Mouse (Mus musculus) heart, embryonic 16.5 days (tissue): ENCODE data around the gene Slc7a5. TPM values are rescaled to one million over a fixed set of nuclear protein-coding genes. Genes with fewer than 3 reads are reported as not detected.

Experiments used
- ATAC-seq: fragments of 200-750 bp; cut with Nextera tagmentation; replicated peaks from 2 replicates; pipeline ENCODE4 v1.8.0; 2017; ENCODE audit warnings: moderate number of reproducible peaks; ENCODE audit not compliant: insufficient read depth, low FRiP score; ENCODE audit errors: extremely low read depth
- H3K27ac ChIP-seq: fragments of 300-500 bp; sonication (generic); 2 replicates; pipeline ENCODE4 v1.5.1; 2014; ENCODE audit warnings: mild to moderate bottlenecking, low read length, control low read depth, moderate library complexity
- H3K27me3 ChIP-seq: fragments of 300-500 bp; sonication (generic); 2 replicates; pipeline ENCODE4 v1.6.1; 2014; ENCODE audit warnings: low read length, mixed read lengths; ENCODE audit not compliant: control insufficient read depth, insufficient read depth
- H3K36me3 ChIP-seq: fragments of 300-500 bp; sonication (generic); 2 replicates; pipeline ENCODE4 v1.6.1; 2014; ENCODE audit not compliant: control insufficient read depth, insufficient read depth
- H3K4me1 ChIP-seq: fragments of 300-500 bp; sonication (generic); 2 replicates; pipeline ENCODE4 v1.6.1; 2014; ENCODE audit warnings: low read length, mixed read lengths; ENCODE audit not compliant: control insufficient read depth, insufficient read depth
- H3K4me2 ChIP-seq: fragments of 300-500 bp; sonication (generic); 2 replicates; pipeline ENCODE4 v1.6.1; 2014; ENCODE audit warnings: low read depth, mild to moderate bottlenecking, control low read depth, low read length
- H3K4me3 ChIP-seq: fragments of 300-500 bp; sonication (generic); 2 replicates; pipeline ENCODE4 v1.5.1; 2014; ENCODE audit warnings: mild to moderate bottlenecking, control low read depth, low read length
- H3K9ac ChIP-seq: fragments of 300-500 bp; sonication (generic); 2 replicates; pipeline ENCODE4 v1.6.1; 2014; ENCODE audit warnings: low read length, control low read depth
- H3K9me3 ChIP-seq: fragments of 300-500 bp; sonication (generic); replicated peaks from 2 replicates; pipeline ENCODE4 v1.6.1; 2016; ENCODE audit warnings: low read length; ENCODE audit not compliant: control insufficient read depth
- WGBS: fragments of 180-500 bp; shearing (Covaris S2); extraction: QIAGEN DNeasy Blood & Tissue Kit; methylation state at CpG from one replicate; pipeline ENCODE4 v1.1.7; 2014; 5-methylcytosine and 5-hydroxymethylcytosine counted together
- polyA plus RNA-seq: library from polyadenylated mRNA; unstranded; fragments of >200 nt; fragmentation: Nextera tagmentation; extraction: Ambion mirVana; gene quantifications from 2 replicates; pipeline ENCODE4 v1.2.1, GENCODE M21; 2015

Gene Slc7a5
- polyA plus RNA-seq, 1 experiment from 2014 or later, result 14.4 TPM

GRCm38 (mm10) chr8:121949941-121950748, 42.7 kb upstream of the Slc7a5 start:
- peak; percentile 94 for ATAC-seq
- Histone ChIP-seq H3K4me1 (peaks cover 43% of the 10 kb centered on the region), H3K36me3 (peaks cover 4% of the 10 kb centered on the region; the same call in 1 of the 2 replicates), H3K4me3 (peak overlapping the region; percentile 88), H3K27me3 (no peaks in the 10 kb centered on the region), H3K9ac (peak overlapping the region; percentile 95), H3K4me2 (peak overlapping the region; percentile 94), H3K9me3 (no peaks in the 10 kb centered on the region), H3K27ac (peak overlapping the region; percentile 97)
- WGBS, result under 1% methylated on average over 60 of the region's 66 CpGs

- peak within 1 kb of the TSS; percentile 88 for H3K4me3 ChIP-seq
- peaks cover 43% of the 10 kb centered on the region for H3K4me1 ChIP-seq
- H3K27me3 ChIP-seq, result no peaks in the 10 kb centered on the region
- H3K27ac ChIP-seq, result peak within 1 kb of the TSS; percentile 97
- no peaks in the 10 kb centered on the region for H3K9me3 ChIP-seq
- H3K9ac ChIP-seq, result peak within 1 kb of the TSS; percentile 95
- no peak for ATAC-seq
- H3K4me2 ChIP-seq, result peak within 1 kb of the TSS; percentile 94
- no peaks in the 10 kb centered on the region for H3K36me3 ChIP-seq
- 57% methylated on average over 6 of the region's 6 CpGs for WGBS
Observed at GRCm38 (mm10) chr8:121949222-121949800, 41.8 kb upstream of the Slc7a5 start, which contains the start of gene Banp. TSS of gene Banp (plus strand) at chr8:121949750.

- Histone ChIP-seq H3K9me3 (no peaks in the 10 kb centered on the region), H3K27ac (peak overlapping the region; percentile 79), H3K4me3 (peak overlapping the region; percentile 52), H3K9ac (peak overlapping the region; percentile 62), H3K36me3 (no peaks in the 10 kb centered on the region), H3K4me1 (peaks cover 43% of the 10 kb centered on the region), H3K4me2 (peak overlapping the region; percentile 65), H3K27me3 (no peaks in the 10 kb centered on the region)
- 49% methylated on average over 19 of the region's 19 CpGs for WGBS
- ATAC-seq, result no peak
Observed at GRCm38 (mm10) chr8:121948321-121949145, 41.0 kb upstream of the Slc7a5 start.

GRCm38 (mm10) chr8:121947753-121948141, 40.3 kb upstream of the Slc7a5 start:
- Histone ChIP-seq H3K9me3 (no peaks in the 10 kb centered on the region), H3K4me1 (peaks cover 38% of the 10 kb centered on the region), H3K9ac (peak overlapping the region; percentile 62), H3K27ac (peak overlapping the region; percentile 79), H3K36me3 (no peaks in the 10 kb centered on the region), H3K27me3 (no peaks in the 10 kb centered on the region), H3K4me3 (peak overlapping the region; percentile 52), H3K4me2 (peak overlapping the region; percentile 65)
- WGBS, result under 1% methylated on average over 18 of the region's 18 CpGs
- peak; percentile 21; the same call in 1 of the 2 replicates for ATAC-seq

GRCm38 (mm10) chr8:121947047-121947752, 39.7 kb upstream of the Slc7a5 start:
- Histone ChIP-seq H3K4me3 (peak overlapping the region; percentile 52), H3K4me1 (peaks cover 32% of the 10 kb centered on the region), H3K9me3 (no peaks in the 10 kb centered on the region), H3K27me3 (no peaks in the 10 kb centered on the region), H3K4me2 (peak overlapping the region; percentile 65), H3K27ac (peak overlapping the region; percentile 79), H3K36me3 (no peaks in the 10 kb centered on the region), H3K9ac (peak overlapping the region; percentile 62)
- 34% methylated on average over 19 of the region's 19 CpGs for WGBS
- ATAC-seq, result no peak

GRCm38 (mm10) chr8:121946351-121946750, 38.9 kb upstream of the Slc7a5 start:
- no peak for ATAC-seq
- Histone ChIP-seq H3K27ac (no peak overlapping the region), H3K36me3 (no peaks in the 10 kb centered on the region), H3K9me3 (no peaks in the 10 kb centered on the region), H3K4me1 (peaks cover 24% of the 10 kb centered on the region), H3K9ac (no peak overlapping the region), H3K27me3 (no peaks in the 10 kb centered on the region), H3K4me3 (no peak overlapping the region), H3K4me2 (no peak overlapping the region)
- 83% methylated on average over 7 of the region's 7 CpGs for WGBS

- Histone ChIP-seq H3K36me3 (no peaks in the 10 kb centered on the region), H3K4me3 (no peak within 1 kb of the TSS), H3K27me3 (no peaks in the 10 kb centered on the region), H3K27ac (no peak within 1 kb of the TSS), H3K4me1 (peaks cover 22% of the 10 kb centered on the region), H3K9me3 (no peaks in the 10 kb centered on the region), H3K4me2 (no peak within 1 kb of the TSS), H3K9ac (no peak within 1 kb of the TSS)
- no peak for ATAC-seq
Observed at GRCm38 (mm10) chr8:121944831-121945230, 37.3 kb upstream of the Slc7a5 start, which contains the start of gene Car5a. TSS of gene Car5a (minus strand) at chr8:121944904.

- no peak for ATAC-seq
- Histone ChIP-seq H3K36me3 (no peaks in the 10 kb centered on the region), H3K4me2 (no peak overlapping the region), H3K9ac (no peak overlapping the region), H3K27ac (no peak overlapping the region), H3K27me3 (no peaks in the 10 kb centered on the region), H3K4me1 (peaks cover 14% of the 10 kb centered on the region), H3K4me3 (no peak overlapping the region), H3K9me3 (no peaks in the 10 kb centered on the region)
- 69% methylated on average over 8 of the region's 8 CpGs for WGBS
Observed at GRCm38 (mm10) chr8:121943716-121944115, 36.2 kb upstream of the Slc7a5 start.
